Mouse (Mus musculus) bone marrow, adult 2 months (tissue): ENCODE data around the gene Hmcn2.

Source experiments
- CTCF ChIP-seq: fragments of 200-500 bp; IDR thresholded peaks from 2 replicates; pipeline ENCODE4 v1.5.1; 2011; ENCODE audit warnings: low read length, control low read depth; ENCODE audit not compliant: control insufficient read depth, insufficient read depth
- POLR2A ChIP-seq: fragments of 200-500 bp; IDR thresholded peaks from 2 replicates; pipeline ENCODE4 v1.6.1; 2011; ENCODE audit warnings: low read depth, mild to moderate bottlenecking, control low read depth, low read length, borderline replicate concordance; ENCODE audit not compliant: control insufficient read depth

DNA sequence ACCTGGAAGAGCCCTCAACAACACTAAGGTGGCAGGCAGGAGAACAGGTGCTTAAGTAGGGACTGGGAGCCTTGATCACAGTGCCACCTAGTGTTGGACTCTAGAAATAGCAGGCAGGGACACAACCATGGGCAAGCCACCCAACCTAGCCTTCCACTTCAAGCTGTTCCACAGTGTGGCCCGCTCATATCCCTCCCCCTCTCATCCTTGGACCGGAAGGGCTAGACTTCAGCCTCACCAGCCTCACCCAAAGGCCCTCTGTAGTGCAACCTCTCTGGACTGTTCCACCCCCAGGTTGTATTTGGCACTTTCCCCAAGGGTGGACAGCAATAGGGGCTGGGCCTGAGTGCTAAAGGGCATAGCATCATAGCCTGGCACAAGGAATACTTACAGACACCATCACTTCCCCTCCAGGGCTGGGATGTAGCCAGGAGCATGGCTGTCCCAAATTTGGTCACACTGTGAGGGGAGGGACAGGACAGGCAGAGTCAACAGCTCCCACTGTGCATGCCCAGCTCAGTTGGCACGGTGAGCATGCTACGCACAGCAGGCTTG is 67.2 kb downstream of the Hmcn2 start:
- TF ChIP-seq POLR2A, result no peak
- TF ChIP-seq CTCF, result peak; percentile 87
